Mouse (Mus musculus) forebrain, embryonic 16.5 days (tissue): Measurements from ENCODE around the gene Cmip. TPM values are rescaled to one million over a fixed set of nuclear protein-coding genes. Genes with fewer than 3 reads are reported as not detected.

Source experiments
- ATAC-seq: fragments of 200-750 bp; cut with Nextera tagmentation; 2 replicates; pipeline ENCODE4 v1.8.0; 2017; ENCODE audit warnings: mild to moderate bottlenecking, moderate library complexity
- H3K27ac ChIP-seq: fragments of 300-500 bp; sonication (generic); 2 replicates; pipeline ENCODE4 v1.5.1; 2014; ENCODE audit warnings: low read length, control low read depth
- H3K27me3 ChIP-seq: fragments of 300-500 bp; sonication (generic); replicated peaks from 2 replicates; pipeline ENCODE4 v1.6.1; 2014; ENCODE audit warnings: low read length; ENCODE audit not compliant: control insufficient read depth, insufficient read depth
- H3K36me3 ChIP-seq: fragments of 300-500 bp; sonication (generic); 2 replicates; pipeline ENCODE4 v1.6.1; 2014; ENCODE audit not compliant: control insufficient read depth, insufficient read depth
- H3K4me1 ChIP-seq: fragments of 300-500 bp; sonication (generic); replicated peaks from 2 replicates; pipeline ENCODE4 v1.6.1; 2014; ENCODE audit warnings: low read length; ENCODE audit not compliant: control insufficient read depth, insufficient read depth
- H3K4me2 ChIP-seq: fragments of 300-500 bp; sonication (generic); 2 replicates; pipeline ENCODE4 v1.6.1; 2014; ENCODE audit warnings: mild to moderate bottlenecking, low read length, control low read depth
- H3K4me3 ChIP-seq: fragments of 300-500 bp; sonication (generic); replicated peaks from 2 replicates; pipeline ENCODE4 v1.5.1; 2014; ENCODE audit warnings: mild to moderate bottlenecking, low read length, control low read depth
- H3K9ac ChIP-seq: fragments of 300-500 bp; sonication (generic); replicated peaks from 2 replicates; pipeline ENCODE4 v1.6.1; 2014; ENCODE audit warnings: low read depth, low read length, control low read depth
- H3K9me3 ChIP-seq: fragments of 300-500 bp; sonication (generic); 2 replicates; pipeline ENCODE4 v1.6.1; 2016; ENCODE audit warnings: low read length; ENCODE audit not compliant: control insufficient read depth
- WGBS: fragments of 180-500 bp; shearing (Covaris S2); extraction: QIAGEN DNeasy Blood & Tissue Kit; methylation state at CpG from one replicate; pipeline ENCODE4 v1.1.7; 2014; 5-methylcytosine and 5-hydroxymethylcytosine counted together
- polyA plus RNA-seq: library from polyadenylated mRNA; unstranded; fragments of >200 nt; fragmentation: Nextera tagmentation; extraction: Ambion mirVana; gene quantifications from 2 replicates; pipeline ENCODE4 v1.2.1, GENCODE M21; 2015

Gene Cmip
- polyA plus RNA-seq, 1 experiment from 2014 or later = 98.1 TPM

GRCm38 (mm10) chr8:117485316-117485715 is 228.5 kb downstream of the Cmip start:
- Histone ChIP-seq H3K4me1 (no peaks in the 10 kb centered on the region), H3K9ac (no peak overlapping the region), H3K36me3 (no peaks in the 10 kb centered on the region), H3K27ac (no peak overlapping the region), H3K4me2 (no peak overlapping the region), H3K4me3 (no peak overlapping the region), H3K9me3 (no peaks in the 10 kb centered on the region), H3K27me3 (no peaks in the 10 kb centered on the region)
- no peak for ATAC-seq
- 69% methylated on average over 1 of the region's 1 CpGs for WGBS

- Histone ChIP-seq H3K27ac (no peak overlapping the region), H3K36me3 (no peaks in the 10 kb centered on the region), H3K9ac (no peak overlapping the region), H3K9me3 (no peaks in the 10 kb centered on the region), H3K4me3 (no peak overlapping the region), H3K4me1 (no peaks in the 10 kb centered on the region), H3K4me2 (no peak overlapping the region), H3K27me3 (0 out of 2 replicates have a peak, but pooled peaks cover 2% of the 10 kb centered on the region)
- no peak for ATAC-seq
- WGBS = 83% methylated on average over 10 of the region's 10 CpGs
These were observed 231.6 kb downstream of the Cmip start for GRCm38 (mm10) chr8:117488246-117489005.

- 15% methylated on average over 9 of the region's 9 CpGs for WGBS
- peaks cover 8% of the 10 kb centered on the region for H3K4me1 ChIP-seq
- H3K27ac ChIP-seq = no peak overlapping the region
- H3K4me3 ChIP-seq = no peak overlapping the region
- H3K4me2 ChIP-seq = no peak overlapping the region
- ATAC-seq = no peak
- H3K27me3 ChIP-seq = peaks cover 16% of the 10 kb centered on the region
- H3K9ac ChIP-seq = no peak overlapping the region
- no peaks in the 10 kb centered on the region for H3K36me3 ChIP-seq
- H3K9me3 ChIP-seq = no peaks in the 10 kb centered on the region
These were observed 236.7 kb downstream of the Cmip start for GRCm38 (mm10) chr8:117493543-117493942.

DNA sequence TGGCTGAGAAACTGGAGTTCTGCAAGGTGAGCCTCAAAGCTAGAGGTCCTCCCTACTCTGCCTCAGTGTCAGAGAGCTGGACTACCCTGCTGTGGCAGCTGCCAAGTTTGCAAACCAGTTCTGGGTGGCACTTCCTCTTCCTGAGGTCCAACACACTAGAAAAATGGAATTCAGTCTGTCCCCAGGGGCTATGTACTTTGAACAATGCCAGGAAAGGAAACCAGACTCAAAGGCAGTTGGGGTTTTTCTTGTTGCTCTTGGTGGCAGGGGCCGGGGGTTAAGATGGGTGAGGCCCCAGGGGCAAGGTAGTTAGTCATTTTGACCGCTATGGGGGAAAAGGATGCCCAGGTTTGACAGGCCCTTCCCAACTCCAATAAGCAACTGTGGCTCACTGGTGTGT is 238.0 kb downstream of the Cmip start:
- 82% methylated on average over 2 of the region's 2 CpGs for WGBS
- no peak for ATAC-seq
- no peak overlapping the region for H3K9ac ChIP-seq
- H3K4me2 ChIP-seq = no peak overlapping the region
- H3K4me1 ChIP-seq = peaks cover 14% of the 10 kb centered on the region
- peaks cover 23% of the 10 kb centered on the region for H3K27me3 ChIP-seq
- H3K27ac ChIP-seq = no peak overlapping the region
- no peak overlapping the region for H3K4me3 ChIP-seq
- H3K36me3 ChIP-seq = no peaks in the 10 kb centered on the region
- no peaks in the 10 kb centered on the region for H3K9me3 ChIP-seq

DNA sequence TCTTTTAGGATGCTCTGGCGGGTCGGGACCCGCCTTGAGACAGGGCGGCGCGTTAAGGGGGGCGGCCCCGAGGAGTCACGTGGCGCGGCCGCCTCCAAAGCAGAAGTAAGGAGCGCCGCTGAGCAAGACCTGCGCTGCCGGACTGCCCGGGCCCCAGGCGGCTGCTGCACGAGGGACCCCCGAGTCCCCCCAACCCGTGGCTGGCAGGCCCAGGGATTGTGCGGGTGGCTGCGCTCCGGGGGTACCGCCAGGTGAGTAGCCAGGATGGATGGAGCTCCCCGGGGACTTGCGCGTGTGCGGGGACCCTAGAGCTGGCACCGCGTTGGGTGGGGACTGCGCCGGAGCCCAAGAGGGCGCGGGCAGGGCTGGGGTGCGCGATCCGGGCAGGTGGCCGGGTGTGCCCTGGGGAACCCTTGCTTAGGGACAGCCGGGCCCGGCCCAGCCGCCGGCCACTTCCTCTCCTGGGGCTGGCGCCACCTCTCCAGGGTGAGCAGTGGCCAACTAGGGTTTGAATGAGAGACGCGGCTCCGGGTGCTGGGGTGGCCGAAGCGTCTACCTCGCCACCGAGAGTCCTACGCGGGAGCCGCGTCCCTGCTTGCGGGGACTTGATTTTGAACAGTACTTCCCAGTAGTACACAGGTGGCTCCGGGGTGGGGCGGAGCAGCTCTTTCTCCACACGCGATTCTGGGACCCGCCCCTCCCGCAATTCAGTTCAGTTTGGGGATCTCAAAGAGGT is 241.5 kb downstream of the Cmip start, which contains the start of gene Plcg2:
Plcg2 (plus strand) TSS at position 113 of the 736 bp plus-strand sequence.
- WGBS = under 1% methylated on average over 61 of the region's 62 CpGs
- ATAC-seq = peak; percentile 58
- Histone ChIP-seq H3K4me3 (peak within 1 kb of the TSS; percentile 62), H3K9ac (peak within 1 kb of the TSS; percentile 63), H3K4me2 (peak within 1 kb of the TSS; percentile 100), H3K36me3 (no peaks in the 10 kb centered on the region), H3K4me1 (peaks cover 14% of the 10 kb centered on the region), H3K27ac (no peak within 1 kb of the TSS), H3K9me3 (no peaks in the 10 kb centered on the region), H3K27me3 (peaks cover 21% of the 10 kb centered on the region)

- H3K9me3 ChIP-seq = no peaks in the 10 kb centered on the region
- peaks cover 14% of the 10 kb centered on the region for H3K4me1 ChIP-seq
- peak overlapping the region; percentile 62 for H3K4me3 ChIP-seq
- no peak overlapping the region for H3K9ac ChIP-seq
- H3K4me2 ChIP-seq = peak overlapping the region; percentile 100
- H3K36me3 ChIP-seq = no peaks in the 10 kb centered on the region
- H3K27me3 ChIP-seq = peaks cover 21% of the 10 kb centered on the region
- no peak for ATAC-seq
- 13% methylated on average over 20 of the region's 20 CpGs for WGBS
- no peak overlapping the region for H3K27ac ChIP-seq
These were observed 242.2 kb downstream of the Cmip start for GRCm38 (mm10) chr8:117498915-117499540.

DNA sequence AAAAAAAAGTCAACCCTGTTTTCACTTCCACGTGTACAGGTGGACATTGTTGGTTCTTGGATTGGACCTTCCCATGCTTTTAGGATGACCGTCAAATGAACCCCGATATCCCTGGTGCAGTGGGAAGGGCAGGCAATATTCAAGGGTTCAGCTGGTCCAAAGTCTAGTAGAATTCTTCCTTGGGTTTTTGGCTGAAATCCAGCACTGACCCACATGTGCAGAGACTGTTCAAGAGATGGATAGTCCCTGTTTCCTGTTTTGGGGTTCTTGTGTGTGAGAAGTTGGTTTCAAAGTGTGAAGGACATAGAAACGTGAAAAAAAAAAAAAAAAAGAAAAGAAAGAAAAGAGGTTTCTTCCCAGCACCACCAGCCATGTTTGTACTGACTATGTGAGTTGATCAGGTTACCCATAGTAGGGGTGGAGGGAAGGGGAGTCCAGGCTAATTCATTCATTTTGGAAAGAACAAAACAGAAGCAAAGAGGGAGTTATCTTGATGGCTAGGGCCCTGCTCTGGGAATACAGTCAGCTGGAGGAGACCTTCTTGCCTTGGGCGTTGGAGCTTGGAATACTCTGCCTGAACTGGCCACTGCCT is 243.5 kb downstream of the Cmip start:
- H3K36me3 ChIP-seq = no peaks in the 10 kb centered on the region
- WGBS = 78% methylated on average over 5 of the region's 5 CpGs
- H3K4me1 ChIP-seq = peaks cover 14% of the 10 kb centered on the region
- H3K9me3 ChIP-seq = no peaks in the 10 kb centered on the region
- H3K4me2 ChIP-seq = no peak overlapping the region
- ATAC-seq = no peak
- no peak overlapping the region for H3K4me3 ChIP-seq
- peaks cover 21% of the 10 kb centered on the region for H3K27me3 ChIP-seq
- no peak overlapping the region for H3K27ac ChIP-seq
- H3K9ac ChIP-seq = no peak overlapping the region

DNA sequence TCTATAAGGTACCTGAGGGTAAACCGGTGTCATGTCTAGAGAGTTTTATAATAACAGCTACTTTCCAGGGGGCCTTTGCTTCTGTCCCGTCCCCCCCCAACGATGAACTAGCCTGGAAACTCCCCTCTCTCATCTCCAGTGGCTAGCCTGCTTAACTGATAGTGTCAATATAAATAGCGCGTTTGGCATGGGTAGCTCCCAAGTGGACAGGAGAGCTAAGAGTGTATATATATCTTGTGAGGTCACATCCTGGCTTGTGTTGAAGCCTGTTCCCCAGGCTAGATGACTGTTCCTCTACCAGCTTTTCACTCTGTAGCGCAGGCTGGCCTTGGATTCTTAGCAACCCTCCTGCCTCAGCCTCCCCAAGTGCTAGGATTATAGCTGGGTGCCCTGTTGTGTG is 244.5 kb downstream of the Cmip start:
- H3K4me3 ChIP-seq = no peak overlapping the region
- H3K9ac ChIP-seq = no peak overlapping the region
- no peaks in the 10 kb centered on the region for H3K36me3 ChIP-seq
- H3K4me1 ChIP-seq = peaks cover 14% of the 10 kb centered on the region
- H3K9me3 ChIP-seq = no peaks in the 10 kb centered on the region
- no peak for ATAC-seq
- no peak overlapping the region for H3K27ac ChIP-seq
- H3K4me2 ChIP-seq = no peak overlapping the region
- peaks cover 21% of the 10 kb centered on the region for H3K27me3 ChIP-seq
- WGBS = 95% methylated on average over 6 of the region's 6 CpGs
